Mouse (Mus musculus) myocyte (in vitro differentiated cells): ENCODE data around the gene Rsf1. TPM values are rescaled to one million over a fixed set of nuclear protein-coding genes. Genes with fewer than 3 reads are reported as not detected.

Source experiments
- H3K27me3 ChIP-seq: one replicate; pipeline ENCODE4 v1.6.1; 2011; ENCODE audit not compliant: control insufficient read depth, insufficient read depth, insufficient read length
- H3K36me3 ChIP-seq: one replicate; pipeline ENCODE4 v1.6.1; 2011; ENCODE audit not compliant: control insufficient read depth, insufficient read depth
- H3K4me2 ChIP-seq: one replicate; pipeline ENCODE4 v1.6.1; 2011; ENCODE audit warnings: low read depth, control low read depth
- H3K4me3 ChIP-seq: one replicate; pipeline ENCODE4 v1.5.1; 2011; ENCODE audit warnings: mild to moderate bottlenecking, control low read depth, moderate library complexity
- H3K79me2 ChIP-seq: one replicate; pipeline ENCODE4 v1.6.1; 2011; ENCODE audit not compliant: control insufficient read depth, insufficient read depth
- H3ac ChIP-seq: one replicate; pipeline ENCODE4 v1.6.1; 2011; ENCODE audit not compliant: control insufficient read depth, insufficient read length
- CEBPB ChIP-seq: IDR thresholded peaks from 2 replicates; pipeline ENCODE4 v1.6.1; 2011; ENCODE audit warnings: mild to moderate bottlenecking, moderate library complexity; ENCODE audit not compliant: poor library complexity, insufficient read depth, severe bottlenecking
- E2F4 ChIP-seq: IDR thresholded peaks from one replicate; pipeline ENCODE4 v1.6.1; 2011; ENCODE audit warnings: mild to moderate bottlenecking, control low read depth, moderate library complexity; ENCODE audit not compliant: insufficient read depth
- MAX ChIP-seq: IDR thresholded peaks from one replicate; pipeline ENCODE4 v1.6.1; 2011; ENCODE audit warnings: low read depth, mild to moderate bottlenecking, control low read depth
- MYOD1 ChIP-seq, 3 experiments: IDR thresholded peaks; one replicate each; pipeline ENCODE4 v1.6.1; 2011; ENCODE audit warnings: control low read depth in 2 of 3, low read depth in 2 of 3, mild to moderate bottlenecking in 2 of 3, moderate library complexity in 1 of 3; ENCODE audit not compliant: insufficient read length in 2 of 3, control insufficient read depth in 1 of 3
- MYOG ChIP-seq, 3 experiments: IDR thresholded peaks; one replicate each; pipeline ENCODE4 v1.6.1; 2011; ENCODE audit warnings: control low read depth in 2 of 3, low read depth in 2 of 3, mild to moderate bottlenecking in 2 of 3; ENCODE audit not compliant: insufficient read length in 2 of 3, control insufficient read depth in 1 of 3, insufficient read depth in 1 of 3
- POLR2A ChIP-seq: IDR thresholded peaks from one replicate; pipeline ENCODE4 v1.6.1; 2011; ENCODE audit warnings: low read depth, mild to moderate bottlenecking, control low read depth, moderate library complexity; ENCODE audit not compliant: insufficient read length
- POLR2AphosphoS2 ChIP-seq: IDR thresholded peaks from one replicate; pipeline ENCODE4 v1.6.1; 2011; ENCODE audit warnings: low read depth, control low read depth; ENCODE audit not compliant: insufficient read length
- REST ChIP-seq: IDR thresholded peaks from one replicate; pipeline ENCODE4 v1.6.1; 2011; ENCODE audit warnings: mild to moderate bottlenecking, control low read depth, moderate library complexity; ENCODE audit not compliant: insufficient read depth, insufficient read length
- SRF ChIP-seq: IDR thresholded peaks from one replicate; pipeline ENCODE4 v1.6.1; 2011; ENCODE audit warnings: low read depth; ENCODE audit not compliant: control insufficient read depth, insufficient read length
- TCF12 ChIP-seq: IDR thresholded peaks from one replicate; pipeline ENCODE4 v1.6.1; 2011; ENCODE audit warnings: mild to moderate bottlenecking, control low read depth; ENCODE audit not compliant: poor library complexity, insufficient read depth, severe bottlenecking
- TCF3 ChIP-seq: IDR thresholded peaks from one replicate; pipeline ENCODE4 v1.6.1; 2011; ENCODE audit warnings: low read depth, control low read depth; ENCODE audit not compliant: insufficient read length
- USF1 ChIP-seq: IDR thresholded peaks from one replicate; pipeline ENCODE4 v1.6.1; 2011; ENCODE audit warnings: low read depth, mild to moderate bottlenecking, control low read depth, moderate library complexity
- polyA plus RNA-seq: library from polyadenylated mRNA; unstranded; fragments of >200 nt; fragmentation: generic; extraction: Trizol; gene quantifications from one replicate; pipeline ENCODE4 v1.2.1, GENCODE M21; 2012; ENCODE audit warnings: missing spikeins

The Rsf1 gene
- polyA plus RNA-seq, 1 experiment = 4.3 TPM

DNA sequence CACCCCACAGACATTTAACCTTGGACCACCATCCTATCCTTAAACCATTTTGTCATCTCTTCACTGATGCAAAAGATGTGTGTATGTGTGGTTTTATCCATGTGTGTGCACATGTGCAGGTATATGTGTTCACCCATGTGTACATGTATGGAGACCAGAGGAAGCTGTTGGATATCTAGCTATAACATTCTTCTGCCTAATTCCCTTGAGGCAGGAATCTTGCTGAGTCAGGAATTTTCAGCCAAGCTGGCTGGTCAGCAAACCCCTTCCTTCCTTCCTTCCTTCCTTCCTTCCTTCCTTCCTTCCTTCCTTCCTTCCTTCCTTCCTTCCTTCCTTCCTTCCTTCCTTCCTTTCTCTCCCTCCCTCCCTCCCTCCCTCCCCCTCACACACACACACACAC is 43.7 kb downstream of the Rsf1 start:
- TF ChIP-seq REST = no peak
- no peak for TF ChIP-seq E2F4
- no peak for TF ChIP-seq POLR2A
- TF ChIP-seq TCF3 = no peak
- no peak for TF ChIP-seq POLR2AphosphoS2
- TF ChIP-seq CEBPB = no peak
- TF ChIP-seq MYOD1 (IDR thresholded peaks at IDR 0.05; ENCODE audit: control insufficient read depth in 1 of 3, insufficient read length in 2 of 3, low read depth in 2 of 3) = no peak
- TF ChIP-seq SRF = no peak
- TF ChIP-seq MYOG (IDR thresholded peaks at IDR 0.05; ENCODE audit: control insufficient read depth in 1 of 3, insufficient read depth in 1 of 3, insufficient read length in 2 of 3, low read depth in 2 of 3) = no peak
- no peak for TF ChIP-seq USF1
- no peak for TF ChIP-seq TCF12
- no peak for TF ChIP-seq MAX
- Histone ChIP-seq H3K4me2 (no peak overlapping the region), H3K79me2 (peaks cover 50% of the 10 kb centered on the region), H3K36me3 (no peaks in the 10 kb centered on the region), H3K4me3 (no peak overlapping the region), H3ac (no peak overlapping the region), H3K27me3 (no peaks in the 10 kb centered on the region)

DNA sequence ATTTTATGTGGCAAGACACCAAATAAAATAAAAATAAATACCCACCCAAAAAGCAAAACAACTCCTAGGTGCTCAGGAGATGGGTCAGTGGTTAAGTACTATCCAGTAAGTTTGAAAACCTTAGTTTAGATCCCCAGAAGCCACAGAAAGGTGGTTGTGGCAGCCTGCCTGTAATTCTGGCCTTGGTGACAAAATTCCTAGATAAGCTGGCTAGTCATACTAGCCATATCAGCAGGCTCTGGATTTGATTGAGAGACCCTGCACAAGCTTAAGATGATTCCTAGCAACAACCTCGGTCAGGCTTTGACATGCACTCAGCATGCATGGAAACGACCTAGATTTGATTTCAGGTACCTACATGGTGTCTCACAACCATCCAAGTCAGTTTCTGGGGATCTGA is 49.7 kb downstream of the Rsf1 start:
- H3K4me2 ChIP-seq = no peak overlapping the region
- H3K27me3 ChIP-seq = no peaks in the 10 kb centered on the region
- TF ChIP-seq MAX (no peak), SRF (no peak), MYOD1 (IDR thresholded peaks at IDR 0.05; ENCODE audit: control insufficient read depth in 1 of 3, insufficient read length in 2 of 3, low read depth in 2 of 3) (no peak), USF1 (no peak), CEBPB (no peak), TCF12 (no peak), E2F4 (no peak)
- peaks cover 33% of the 10 kb centered on the region for H3K79me2 ChIP-seq
- H3ac ChIP-seq = no peak overlapping the region
- no peak overlapping the region for H3K4me3 ChIP-seq
- H3K36me3 ChIP-seq = no peaks in the 10 kb centered on the region

DNA sequence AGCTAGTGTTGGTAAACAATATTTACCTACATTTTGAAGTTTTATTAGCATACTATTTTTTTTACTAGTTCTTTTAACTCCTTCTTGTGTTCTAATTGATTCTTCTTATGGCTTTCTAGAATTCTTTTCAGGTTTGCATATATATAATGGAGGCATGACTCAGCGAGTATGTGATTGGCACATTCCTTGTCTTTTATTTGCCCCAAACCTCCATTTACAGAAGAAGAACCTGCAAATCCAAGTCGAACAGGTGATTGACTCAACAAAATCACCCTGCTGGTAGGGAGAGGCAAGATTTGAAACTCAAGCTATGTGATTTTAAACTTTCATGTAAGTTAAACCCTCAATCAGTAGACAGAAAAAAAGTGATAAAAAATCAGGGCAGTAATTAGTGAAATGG is 51.6 kb downstream of the Rsf1 start:
- Histone ChIP-seq H3K4me3 (no peak overlapping the region), H3ac (no peak overlapping the region), H3K79me2 (peaks cover 24% of the 10 kb centered on the region), H3K27me3 (no peaks in the 10 kb centered on the region), H3K36me3 (no peaks in the 10 kb centered on the region), H3K4me2 (no peak overlapping the region)
- TF ChIP-seq POLR2A (no peak), MYOD1 (IDR thresholded peaks at IDR 0.05; ENCODE audit: control insufficient read depth in 1 of 3, insufficient read length in 2 of 3, low read depth in 2 of 3) (no peak), REST (no peak), SRF (no peak), CEBPB (no peak), MAX (no peak), USF1 (no peak), TCF12 (no peak), POLR2AphosphoS2 (no peak), MYOG (IDR thresholded peaks at IDR 0.05; ENCODE audit: control insufficient read depth in 1 of 3, insufficient read depth in 1 of 3, insufficient read length in 2 of 3, low read depth in 2 of 3) (no peak), TCF3 (no peak)

DNA sequence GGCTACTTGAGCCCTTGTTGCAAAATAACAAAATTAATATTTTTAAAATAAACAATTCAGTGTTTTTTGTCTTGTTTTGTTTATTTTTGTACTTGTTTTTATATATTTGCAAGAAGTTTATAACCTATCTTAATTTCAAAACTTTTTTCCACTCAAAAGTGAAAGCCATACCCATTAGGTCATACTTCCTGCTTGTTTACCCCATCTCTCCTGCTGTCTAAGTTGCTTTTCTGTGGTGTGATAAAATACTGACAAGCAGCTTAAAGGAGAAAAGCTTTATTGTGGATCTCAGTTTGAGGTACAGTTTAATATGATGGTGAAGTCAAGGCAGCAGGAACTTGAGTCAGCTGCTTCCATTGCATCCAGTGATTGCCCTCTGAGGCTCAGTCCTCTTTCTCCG is 53.2 kb downstream of the Rsf1 start:
- H3K36me3 ChIP-seq = no peaks in the 10 kb centered on the region
- no peak overlapping the region for H3K4me3 ChIP-seq
- no peak overlapping the region for H3ac ChIP-seq
- H3K4me2 ChIP-seq = no peak overlapping the region
- TF ChIP-seq MYOG (IDR thresholded peaks at IDR 0.05; ENCODE audit: control insufficient read depth in 1 of 3, insufficient read depth in 1 of 3, insufficient read length in 2 of 3, low read depth in 2 of 3) (no peak), TCF12 (no peak), SRF (no peak), TCF3 (no peak), POLR2A (no peak), CEBPB (no peak), MAX (no peak), MYOD1 (IDR thresholded peaks at IDR 0.05; ENCODE audit: control insufficient read depth in 1 of 3, insufficient read length in 2 of 3, low read depth in 2 of 3) (no peak), USF1 (no peak), POLR2AphosphoS2 (no peak), REST (no peak), E2F4 (no peak)
- peaks cover 10% of the 10 kb centered on the region for H3K79me2 ChIP-seq
- H3K27me3 ChIP-seq = no peaks in the 10 kb centered on the region

DNA sequence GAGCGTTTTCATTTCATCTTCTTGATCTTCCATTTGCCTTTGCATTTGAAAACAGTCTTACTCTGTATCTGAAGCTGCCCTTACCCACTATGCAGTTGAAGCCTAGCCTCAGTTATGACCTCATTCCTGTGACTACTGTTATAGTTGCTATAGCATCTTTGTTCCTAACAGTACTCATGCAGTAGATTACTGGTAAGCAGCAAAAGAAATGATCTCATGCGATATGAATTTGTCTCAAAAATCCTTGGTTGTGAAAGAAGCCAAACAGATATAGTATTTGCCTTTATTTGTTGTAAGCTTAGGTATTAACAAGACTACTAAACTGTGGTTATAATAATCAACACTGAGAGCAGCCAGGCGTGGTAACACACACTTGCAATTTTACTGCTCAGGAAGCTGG is 65.4 kb downstream of the Rsf1 start:
- Histone ChIP-seq H3K27me3 (no peaks in the 10 kb centered on the region), H3K4me3 (no peak overlapping the region), H3K36me3 (no peaks in the 10 kb centered on the region), H3K79me2 (no peaks in the 10 kb centered on the region), H3K4me2 (no peak overlapping the region), H3ac (no peak overlapping the region)
- TF ChIP-seq REST = no peak
- TF ChIP-seq SRF = no peak
- TF ChIP-seq POLR2AphosphoS2 = no peak
- TF ChIP-seq MYOD1 (IDR thresholded peaks at IDR 0.05; ENCODE audit: control insufficient read depth in 1 of 3, insufficient read length in 2 of 3, low read depth in 2 of 3) = no peak
- TF ChIP-seq POLR2A = no peak
- TF ChIP-seq TCF12 = no peak
- TF ChIP-seq MYOG (IDR thresholded peaks at IDR 0.05; ENCODE audit: control insufficient read depth in 1 of 3, insufficient read depth in 1 of 3, insufficient read length in 2 of 3, low read depth in 2 of 3) = no peak
- TF ChIP-seq TCF3 = no peak
- no peak for TF ChIP-seq MAX
- TF ChIP-seq E2F4 = no peak
- TF ChIP-seq CEBPB = no peak
- no peak for TF ChIP-seq USF1
